Mouse (Mus musculus) liver, postnatal 0 days (tissue): ENCODE results near the gene Tsc22d1. TPM values are rescaled to one million over a fixed set of nuclear protein-coding genes. Genes with fewer than 3 reads are reported as not detected.

Source experiments
- ATAC-seq: fragments of 200-750 bp; cut with Nextera tagmentation; 2 replicates; pipeline ENCODE4 v1.8.0; 2017; ENCODE audit warnings: mild to moderate bottlenecking, moderate library complexity
- DNase-seq: peaks from one replicate; pipeline ENCODE4 v3.0.0-alpha.2; 2016
- H3K27ac ChIP-seq: fragments of 300-500 bp; sonication (generic); 2 replicates; pipeline ENCODE4 v1.5.1; 2014; ENCODE audit warnings: antibody characterized with exemption, moderate library complexity, mild to moderate bottlenecking, low read depth
- H3K27me3 ChIP-seq: fragments of 300-500 bp; sonication (generic); 2 replicates; pipeline ENCODE4 v1.6.1; 2014; ENCODE audit warnings: low read length, control low read depth, mixed read lengths; ENCODE audit not compliant: insufficient read depth
- H3K36me3 ChIP-seq: fragments of 300-500 bp; sonication (generic); replicated peaks from 2 replicates; pipeline ENCODE4 v1.6.1; 2014; ENCODE audit warnings: mild to moderate bottlenecking, control low read depth, low read length, moderate library complexity, mixed read lengths; ENCODE audit not compliant: insufficient read depth
- H3K4me1 ChIP-seq: fragments of 300-500 bp; sonication (generic); 2 replicates; pipeline ENCODE4 v1.6.1; 2014; ENCODE audit warnings: antibody characterized with exemption, mild to moderate bottlenecking, control low read depth; ENCODE audit not compliant: insufficient read depth
- H3K4me2 ChIP-seq: fragments of 300-500 bp; sonication (generic); 2 replicates; pipeline ENCODE4 v1.6.1; 2014; ENCODE audit warnings: low read depth, mild to moderate bottlenecking, low read length, moderate library complexity, mixed read lengths
- H3K4me3 ChIP-seq: fragments of 300-500 bp; sonication (generic); 2 replicates; pipeline ENCODE4 v1.5.1; 2014; ENCODE audit warnings: low read depth, low read length
- H3K9ac ChIP-seq: fragments of 300-500 bp; sonication (generic); replicated peaks from 2 replicates; pipeline ENCODE4 v1.6.1; 2014; ENCODE audit warnings: mild to moderate bottlenecking, moderate library complexity
- H3K9me3 ChIP-seq: fragments of 300-500 bp; sonication (generic); 2 replicates; pipeline ENCODE4 v1.6.1; 2016; ENCODE audit warnings: mild to moderate bottlenecking, control low read depth, low read length, mixed read lengths
- CTCF ChIP-seq: sonication (generic); IDR thresholded peaks from 2 replicates; pipeline ENCODE4 v1.5.1; 2016; ENCODE audit warnings: antibody characterized with exemption, low read depth
- EP300 ChIP-seq: IDR thresholded peaks from 2 replicates; pipeline ENCODE4 v1.6.1; 2016; ENCODE audit warnings: antibody characterized with exemption, low read depth, mild to moderate bottlenecking
- WGBS: fragments of 180-500 bp; shearing (Covaris S2); extraction: QIAGEN DNeasy Blood & Tissue Kit; methylation state at CpG from one replicate; pipeline ENCODE4 v1.1.7; 2014; ENCODE audit not compliant: insufficient replicate concordance; 5-methylcytosine and 5-hydroxymethylcytosine counted together
- polyA plus RNA-seq: library from polyadenylated mRNA; unstranded; fragments of >200 nt; fragmentation: Nextera tagmentation; extraction: Ambion mirVana; gene quantifications from 2 replicates; pipeline ENCODE4 v1.2.1, GENCODE M21; 2015

The Tsc22d1 gene
- polyA plus RNA-seq, 1 experiment from 2014 or later: 137 TPM

- Histone ChIP-seq H3K4me1 (no peaks in the 10 kb centered on the region), H3K9me3 (no peaks in the 10 kb centered on the region), H3K9ac (no peak overlapping the region), H3K4me2 (no peak overlapping the region), H3K36me3 (no peaks in the 10 kb centered on the region), H3K4me3 (no peak overlapping the region), H3K27ac (no peak overlapping the region), H3K27me3 (no peaks in the 10 kb centered on the region)
- no peak for DNase-seq
- TF ChIP-seq CTCF (no peak), EP300 (no peak)
- no peak for ATAC-seq
- 79% methylated on average over 17 of the region's 17 CpGs for WGBS
These were observed 38.1 kb downstream of the Tsc22d1 start for GRCm38 (mm10) chr14:76452751-76453360.

DNA sequence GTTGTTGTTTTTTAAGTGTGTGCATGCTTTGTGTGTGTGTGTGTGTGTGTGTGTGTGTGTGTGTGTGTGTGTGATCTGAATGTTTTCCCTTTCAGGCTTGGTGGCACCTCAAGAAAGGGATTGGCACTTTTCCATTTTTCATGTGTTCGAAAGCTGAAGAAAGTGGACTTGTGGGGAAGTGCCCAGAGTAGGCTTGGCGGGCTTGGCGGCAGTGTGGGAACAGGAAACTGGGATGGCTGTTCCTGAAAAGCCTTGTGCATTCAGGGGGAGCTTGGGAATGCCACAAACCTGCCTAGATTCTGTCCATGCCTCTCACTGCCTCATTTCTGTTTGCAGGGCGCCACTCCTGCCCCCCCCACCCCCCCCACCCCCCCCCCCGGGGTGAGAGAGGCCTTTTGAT is 39.9 kb downstream of the Tsc22d1 start:
- Histone ChIP-seq H3K4me3 (no peak overlapping the region), H3K4me1 (no peaks in the 10 kb centered on the region), H3K27me3 (no peaks in the 10 kb centered on the region), H3K4me2 (no peak overlapping the region), H3K9me3 (no peaks in the 10 kb centered on the region), H3K36me3 (no peaks in the 10 kb centered on the region), H3K27ac (no peak overlapping the region), H3K9ac (no peak overlapping the region)
- ATAC-seq: no peak
- WGBS: 66% methylated on average over 5 of the region's 5 CpGs
- DNase-seq: no peak
- no peak for TF ChIP-seq CTCF
- no peak for TF ChIP-seq EP300

DNA sequence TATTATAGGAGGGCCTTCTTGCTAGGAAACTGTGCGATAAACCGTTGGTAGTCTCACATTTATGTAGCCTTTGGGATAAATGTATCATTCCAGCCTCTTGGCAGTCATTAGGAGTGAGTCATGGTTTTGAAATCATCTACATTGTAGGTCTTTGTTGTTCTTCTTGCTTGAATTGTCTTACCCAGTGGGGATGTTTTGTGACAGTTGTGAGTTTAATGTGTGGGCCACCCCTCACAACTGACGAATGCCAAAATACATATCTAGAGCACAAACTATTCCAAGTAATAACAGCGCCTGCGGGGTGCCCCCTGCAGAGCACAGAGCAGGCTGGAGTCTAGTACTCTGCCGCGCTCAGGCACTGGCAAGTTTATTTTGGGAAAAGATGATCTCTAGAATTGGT is 40.4 kb downstream of the Tsc22d1 start:
- no peak overlapping the region for H3K4me3 ChIP-seq
- no peaks in the 10 kb centered on the region for H3K4me1 ChIP-seq
- H3K27ac ChIP-seq: no peak overlapping the region
- TF ChIP-seq CTCF (no peak), EP300 (no peak)
- 85% methylated on average over 7 of the region's 7 CpGs for WGBS
- DNase-seq (no peak), ATAC-seq (no peak)
- no peaks in the 10 kb centered on the region for H3K27me3 ChIP-seq
- H3K9ac ChIP-seq: no peak overlapping the region
- no peaks in the 10 kb centered on the region for H3K9me3 ChIP-seq
- H3K4me2 ChIP-seq: no peak overlapping the region
- no peaks in the 10 kb centered on the region for H3K36me3 ChIP-seq

DNA sequence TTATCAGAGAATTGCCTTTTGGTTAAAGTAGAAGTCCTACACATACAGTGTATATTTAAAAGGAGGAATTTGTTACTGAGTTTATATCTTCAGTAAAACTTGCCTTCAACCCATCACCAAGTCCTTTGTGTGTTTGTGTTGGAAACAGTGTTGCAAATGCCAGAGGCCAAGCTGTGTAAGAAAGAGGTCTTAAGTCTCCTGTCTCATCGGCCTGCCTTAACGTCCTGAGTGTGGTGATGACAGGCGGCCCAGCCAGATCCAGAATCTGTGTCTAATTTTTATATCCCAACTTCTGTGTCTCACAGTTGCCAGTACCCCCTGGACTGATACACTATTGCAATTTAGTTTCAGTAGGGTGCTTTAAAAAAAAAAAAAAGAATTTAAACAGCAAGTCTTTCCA is 42.9 kb downstream of the Tsc22d1 start:
- no peak overlapping the region for H3K4me2 ChIP-seq
- no peak for DNase-seq
- no peak overlapping the region for H3K27ac ChIP-seq
- 88% methylated on average over 3 of the region's 3 CpGs for WGBS
- H3K9ac ChIP-seq: no peak overlapping the region
- no peak for ATAC-seq
- H3K4me1 ChIP-seq: no peaks in the 10 kb centered on the region
- no peak overlapping the region for H3K4me3 ChIP-seq
- no peaks in the 10 kb centered on the region for H3K9me3 ChIP-seq
- no peaks in the 10 kb centered on the region for H3K36me3 ChIP-seq
- no peaks in the 10 kb centered on the region for H3K27me3 ChIP-seq
- TF ChIP-seq EP300: no peak
- no peak for TF ChIP-seq CTCF

DNA sequence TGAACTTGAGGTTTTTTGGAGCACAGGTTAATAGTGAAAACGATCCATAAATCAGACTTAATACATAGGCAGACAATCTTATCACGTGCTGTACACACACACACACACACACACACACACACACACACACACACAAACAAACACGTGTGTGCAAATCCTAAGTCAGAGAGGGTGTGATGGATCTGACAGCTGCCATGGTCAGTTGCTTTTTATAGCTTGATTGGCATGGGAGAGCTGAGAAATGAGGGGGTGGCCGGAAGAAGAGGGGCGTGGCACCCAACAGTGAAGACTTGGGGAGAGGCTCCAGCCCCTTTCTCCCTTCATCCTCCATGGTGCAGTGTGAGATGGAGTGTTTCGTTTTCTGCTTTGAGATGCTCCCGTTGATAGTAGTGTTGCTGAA is 45.4 kb downstream of the Tsc22d1 start:
- no peak overlapping the region for H3K4me3 ChIP-seq
- H3K27ac ChIP-seq: no peak overlapping the region
- H3K36me3 ChIP-seq: no peaks in the 10 kb centered on the region
- WGBS: 73% methylated on average over 7 of the region's 7 CpGs
- no peaks in the 10 kb centered on the region for H3K9me3 ChIP-seq
- no peak overlapping the region for H3K4me2 ChIP-seq
- no peaks in the 10 kb centered on the region for H3K4me1 ChIP-seq
- H3K27me3 ChIP-seq: no peaks in the 10 kb centered on the region
- DNase-seq (no peak), ATAC-seq (no peak)
- H3K9ac ChIP-seq: no peak overlapping the region
- no peak for TF ChIP-seq EP300
- TF ChIP-seq CTCF: no peak

- no peaks in the 10 kb centered on the region for H3K36me3 ChIP-seq
- no peaks in the 10 kb centered on the region for H3K27me3 ChIP-seq
- no peak for DNase-seq
- no peak overlapping the region for H3K9ac ChIP-seq
- no peaks in the 10 kb centered on the region for H3K4me1 ChIP-seq
- H3K4me2 ChIP-seq: no peak overlapping the region
- ATAC-seq: no peak
- 84% methylated on average over 10 of the region's 10 CpGs for WGBS
- H3K27ac ChIP-seq: no peak overlapping the region
- no peak for TF ChIP-seq CTCF
- TF ChIP-seq EP300: no peak
- no peak overlapping the region for H3K4me3 ChIP-seq
- no peaks in the 10 kb centered on the region for H3K9me3 ChIP-seq
These were observed 46.5 kb downstream of the Tsc22d1 start for GRCm38 (mm10) chr14:76461182-76461775.
